Comparison of ENCODE assay signal across 31 mouse cellular contexts in genomic region chr1:21255625-21256345, GRCm38 (mm10). TPM values are rescaled to one million over a fixed set of nuclear protein-coding genes. Genes with fewer than 3 reads are reported as not detected.
DNase-seq lines count a peak whose midpoint lies in the region; ATAC-seq and TF ChIP-seq lines count a peak whose summit lies in the region.
"Had no signal": no experiment of that assay in that cellular context is flagged by ENCODE, and none has a peak within 500 bp of the region (broad histone marks: within the 10 kb centered on the region; RNA-seq: fewer than 3 reads in every experiment).

No protein-coding gene starts in this region.

- no peak for ATAC-seq in liver, postnatal 0 days
- peak; percentile 76; the same call in 1 of the 2 replicates for ATAC-seq in intestine, embryonic 15.5 days
- ATAC-seq: forebrain, embryonic 14.5 days; forebrain, postnatal 0 days; hindbrain, embryonic 16.5 days had no signal

- WGBS in liver, adult 2 months = 75% methylated on average over 7 of the region's 7 CpGs
- WGBS in liver, postnatal 0 days (ENCODE audit: insufficient replicate concordance) = 84% methylated on average over 7 of the region's 7 CpGs
- WGBS in intestine, embryonic 15.5 days = 89% methylated on average over 7 of the region's 7 CpGs
- 96% methylated on average over 7 of the region's 7 CpGs for WGBS in thymus, adult 2 months

- peak; percentile 43 for DNase-seq in liver, adult 2 months (ENCODE audit: extremely low read depth, low read depth, low spot score)
- no peak for DNase-seq in liver, postnatal 0 days
- DNase-seq in ES-E14 (ENCODE audit: low read depth, low spot score) = no peak
- peak; percentile 6 for DNase-seq in yolk sac, embryonic 10.5 days (ENCODE audit: low spot score)
- DNase-seq in gastrocnemius, adult 18-20 months (ENCODE audit: low spot score) = no peak
- no peak for DNase-seq in thymus, adult 2 months
- no peak for DNase-seq in right cerebral cortex, postnatal 14 days
- DNase-seq: adrenal gland, adult 2 months; adrenal gland, postnatal 14 days; B cell, adult 2 months; cerebellum, adult 11 months; cerebellum, adult 2 months; cerebellum, adult 9-11 months; cerebellum, postnatal 25 days; forebrain, postnatal 0 days; gastrocnemius, postnatal 10 days; gastrocnemius, postnatal 36 days; heart, postnatal 10 days; heart, postnatal 36 days; kidney, adult 11 months had no signal

- H3K27me3 ChIP-seq in liver, adult 2 months (ENCODE audit: control insufficient read depth, insufficient read depth, low read length) = no peaks in the 10 kb centered on the region
- no peaks in the 10 kb centered on the region for H3K27me3 ChIP-seq in liver, postnatal 0 days (ENCODE audit: insufficient read depth, low read length)
- no peaks in the 10 kb centered on the region for H3K27me3 ChIP-seq in intestine, embryonic 15.5 days (replicated peaks)
- no peaks in the 10 kb centered on the region for H3K27me3 ChIP-seq in thymus, adult 2 months (ENCODE audit: control insufficient read depth, insufficient read depth, low read length)
- H3K27me3 ChIP-seq: CH12.LX; embryonic facial prominence, embryonic 12.5 days; embryonic facial prominence, embryonic 15.5 days; heart, embryonic 12.5 days; heart, embryonic 15.5 days; hindbrain, embryonic 13.5 days had no signal

- no peak overlapping the region for H3K9ac ChIP-seq in liver, adult 2 months (ENCODE audit: low read depth, low read length)
- H3K9ac ChIP-seq in liver, postnatal 0 days (replicated peaks) = no peak overlapping the region
- peak overlapping the region; percentile 59; the same call in 1 of the 2 replicates for H3K9ac ChIP-seq in ES-E14 (ENCODE audit: insufficient read depth, low read depth, low read length, poor library complexity, severe bottlenecking)
- no peak overlapping the region for H3K9ac ChIP-seq in intestine, embryonic 15.5 days
- H3K9ac ChIP-seq: embryonic facial prominence, embryonic 12.5 days; embryonic facial prominence, embryonic 15.5 days; forebrain, postnatal 0 days; heart, embryonic 12.5 days; heart, embryonic 15.5 days; hindbrain, embryonic 13.5 days had no signal

- H3K36me3 ChIP-seq in liver, adult 2 months (ENCODE audit: control insufficient read depth, insufficient read depth, low read length) = peaks cover 81% of the 10 kb centered on the region
- H3K36me3 ChIP-seq in liver, postnatal 0 days (replicated peaks; ENCODE audit: insufficient read depth, low read length) = peaks cover 10% of the 10 kb centered on the region
- H3K36me3 ChIP-seq in ES-E14 (ENCODE audit: control insufficient read depth, insufficient read depth, low read length, poor library complexity, severe bottlenecking) = peaks cover 2% of the 10 kb centered on the region; the same call in 1 of the 2 replicates
- H3K36me3 ChIP-seq in intestine, embryonic 15.5 days = no peaks in the 10 kb centered on the region
- no peaks in the 10 kb centered on the region for H3K36me3 ChIP-seq in thymus, adult 2 months (ENCODE audit: control insufficient read depth, insufficient read depth, low read length)
- H3K36me3 ChIP-seq: embryonic facial prominence, embryonic 12.5 days; embryonic facial prominence, embryonic 15.5 days; heart, embryonic 12.5 days; heart, embryonic 15.5 days; hindbrain, embryonic 10.5 days; hindbrain, embryonic 13.5 days had no signal

- TF ChIP-seq EP300 in liver, postnatal 0 days (IDR thresholded peaks at IDR 0.05; ENCODE audit: low read depth) = no peak

- no peak overlapping the region for H3K4me3 ChIP-seq in liver, adult 2 months (ENCODE audit: insufficient read depth, low read depth, low read length)
- no peak overlapping the region for H3K4me3 ChIP-seq in liver, postnatal 0 days (ENCODE audit: low read depth, low read length)
- H3K4me3 ChIP-seq in ES-E14 (ENCODE audit: insufficient read depth in 1 of 2, low read depth in 1 of 2, low read length in 2 of 2, poor library complexity in 1 of 2, severe bottlenecking in 1 of 2) = peak overlapping the region in 1 of 2 experiments; percentile 44; a peak in 2 of 4 replicates
- H3K4me3 ChIP-seq in intestine, embryonic 15.5 days (replicated peaks) = no peak overlapping the region
- no peak overlapping the region for H3K4me3 ChIP-seq in thymus, adult 2 months (ENCODE audit: control insufficient read depth, insufficient read depth, low read length)
- H3K4me3 ChIP-seq: embryonic facial prominence, embryonic 12.5 days; embryonic facial prominence, embryonic 15.5 days; heart, embryonic 12.5 days; heart, embryonic 15.5 days; hindbrain, embryonic 10.5 days; hindbrain, embryonic 13.5 days had no signal

- peaks cover 8% of the 10 kb centered on the region for H3K4me1 ChIP-seq in liver, adult 2 months (ENCODE audit: control insufficient read depth, insufficient read depth, low read length)
- no peaks in the 10 kb centered on the region; the same call in 1 of the 2 replicates for H3K4me1 ChIP-seq in liver, postnatal 0 days (ENCODE audit: insufficient read depth)
- peaks cover 9 to 11% of the 10 kb centered on the region in 2 experiments; a peak in 3 of 4 replicates for H3K4me1 ChIP-seq in ES-E14 (ENCODE audit: control insufficient read depth in 2 of 2, insufficient read depth in 2 of 2, low read length in 2 of 2, poor library complexity in 1 of 2)
- no peaks in the 10 kb centered on the region for H3K4me1 ChIP-seq in intestine, embryonic 15.5 days (replicated peaks)
- H3K4me1 ChIP-seq in thymus, adult 2 months (replicated peaks; ENCODE audit: control insufficient read depth, insufficient read depth, low read length) = no peaks in the 10 kb centered on the region
- H3K4me1 ChIP-seq: embryonic facial prominence, embryonic 12.5 days; embryonic facial prominence, embryonic 15.5 days; heart, embryonic 12.5 days; heart, embryonic 15.5 days; hindbrain, embryonic 13.5 days had no signal

- TF ChIP-seq POLR2A in liver, adult 2 months (IDR thresholded peaks at IDR 0.05; ENCODE audit: extremely low read depth, insufficient read depth, low read length) = no peak
- no peak for TF ChIP-seq POLR2A in thymus, adult 2 months (IDR thresholded peaks at IDR 0.05; ENCODE audit: control insufficient read depth, extremely low read depth, insufficient read depth, low read length, poor library complexity)

- no peaks in the 10 kb centered on the region for H3K79me2 ChIP-seq in liver, adult 2 months (ENCODE audit: control insufficient read depth, insufficient read depth, low read length)

- no peaks in the 10 kb centered on the region for H3K9me3 ChIP-seq in liver, postnatal 0 days (ENCODE audit: low read length)
- no peaks in the 10 kb centered on the region for H3K9me3 ChIP-seq in ES-E14 (ENCODE audit: control insufficient read depth, insufficient read depth, low read depth, low read length)
- H3K9me3 ChIP-seq in intestine, embryonic 15.5 days = no peaks in the 10 kb centered on the region
- H3K9me3 ChIP-seq: embryonic facial prominence, embryonic 12.5 days; embryonic facial prominence, embryonic 15.5 days; heart, embryonic 12.5 days; heart, embryonic 15.5 days; hindbrain, embryonic 10.5 days; hindbrain, embryonic 13.5 days had no signal

- peak overlapping the region; percentile 7 for H3K27ac ChIP-seq in liver, adult 2 months (replicated peaks; ENCODE audit: insufficient read depth, low read depth, low read length)
- H3K27ac ChIP-seq in liver, postnatal 0 days (ENCODE audit: low read depth) = no peak overlapping the region
- H3K27ac ChIP-seq in ES-E14 (ENCODE audit: insufficient read depth, low read depth, low read length, poor library complexity, severe bottlenecking) = peak overlapping the region; percentile 98
- no peak overlapping the region for H3K27ac ChIP-seq in intestine, embryonic 15.5 days
- no peak overlapping the region for H3K27ac ChIP-seq in thymus, adult 2 months (ENCODE audit: control insufficient read depth, insufficient read depth, low read length)
- H3K27ac ChIP-seq: embryonic facial prominence, embryonic 12.5 days; embryonic facial prominence, embryonic 15.5 days; heart, embryonic 15.5 days; hindbrain, embryonic 13.5 days had no signal

- TF ChIP-seq CTCF in liver, adult 2 months (IDR thresholded peaks at IDR 0.05; ENCODE audit: low read depth, low read length) = no peak
- no peak for TF ChIP-seq CTCF in liver, postnatal 0 days (IDR thresholded peaks at IDR 0.05; ENCODE audit: low read depth)
- no peak for TF ChIP-seq CTCF in thymus, adult 2 months (IDR thresholded peaks at IDR 0.05; ENCODE audit: borderline replicate concordance, control insufficient read depth, extremely low read depth, insufficient read depth, low read length, poor library complexity)

- in situ Hi-C loops in ES-E14 (cut with MboI; ENCODE audit: low sequenced_read_pairs in 2 of 2, unreplicated experiment in 2 of 2) = no loop called here

- no peak overlapping the region for H3K4me2 ChIP-seq in liver, postnatal 0 days (ENCODE audit: low read depth, low read length)
- H3K4me2 ChIP-seq in intestine, embryonic 15.5 days (replicated peaks) = no peak overlapping the region
- H3K4me2 ChIP-seq: embryonic facial prominence, embryonic 12.5 days; embryonic facial prominence, embryonic 15.5 days; heart, embryonic 12.5 days; heart, embryonic 15.5 days; hindbrain, embryonic 13.5 days had no signal

TF ChIP-seq in ES-E14, 5 proteins besides CTCF, POLR2A, EP300 and RAD21:
- TF ChIP-seq CHD2 (IDR thresholded peaks at IDR 0.05; ENCODE audit: low read depth, low read length) = no peak
- TF ChIP-seq ZC3H11A (IDR thresholded peaks at IDR 0.05; ENCODE audit: borderline replicate concordance, low read depth, low read length) = no peak
- TF ChIP-seq ZNF384 (IDR thresholded peaks at IDR 0.05; ENCODE audit: low read depth, low read length) = no peak
- TF ChIP-seq HCFC1 (IDR thresholded peaks at IDR 0.05; ENCODE audit: borderline replicate concordance, insufficient read depth, low read length) = no peak

RNA-seq across cellular contexts. Expression of gene Gsta3, which starts 15.4 kb away (rescaled TPM):
- total RNA-seq in liver, adult 2 months (2014; rRNA removed) = 1,830 and 2,301 TPM in 2 replicates
- 586 and 693 TPM in 2 replicates for polyA plus RNA-seq in liver, adult 2 months (2012; rRNA removed)
- 143 and 187 TPM in 2 replicates for polyA plus RNA-seq in liver, postnatal 0 days (2015; fragmentation: Nextera tagmentation; extraction: Ambion mirVana)
- 4.5 and 11.7 TPM in 2 replicates for total RNA-seq in ES-E14 (2012; rRNA removed)
- 15.4 and 15.6 TPM in 2 replicates for polyA plus RNA-seq in intestine, embryonic 15.5 days (2015; fragmentation: Nextera tagmentation; extraction: Ambion mirVana)
- total RNA-seq in gastrocnemius, adult 18-20 months (2021) = 1 to 10 TPM in 1 of 2 experiments, under 1 TPM in 1; 0.55 to 2.0 TPM
- 0.97 and 1.8 TPM in 2 replicates for polyA plus RNA-seq in thymus, adult 2 months (2012; rRNA removed)
- total RNA-seq: CH12.LX; common myeloid progenitor, adult 5-6 weeks; forebrain, postnatal 0 days had no signal

RNA-seq across cellular contexts. Expression of gene Tmem14a, which starts 37.4 kb away (rescaled TPM):
- total RNA-seq in liver, adult 2 months (2014; rRNA removed) = 6.2 and 8.1 TPM in 2 replicates
- polyA plus RNA-seq in liver, adult 2 months (2012; rRNA removed) = 3.0 and 3.8 TPM in 2 replicates
- 1.7 and 1.9 TPM in 2 replicates for polyA plus RNA-seq in liver, postnatal 0 days (2015; fragmentation: Nextera tagmentation; extraction: Ambion mirVana)
- 5.7 and 5.8 TPM in 2 replicates for total RNA-seq in ES-E14 (2012; rRNA removed)
- polyA plus RNA-seq in intestine, embryonic 15.5 days (2015; fragmentation: Nextera tagmentation; extraction: Ambion mirVana) = 13.5 and 13.7 TPM in 2 replicates
- total RNA-seq in gastrocnemius, adult 18-20 months (2021) = 1 to 10 TPM; 1.2 to 1.4 TPM
- 1.8 and 2.5 TPM in 2 replicates for polyA plus RNA-seq in thymus, adult 2 months (2012; rRNA removed)

Comparison
In these comparisons a context has a peak if more than half of its experiments do, and no peak if none do; other contexts are left out.
1. DNase-seq: peak in liver, adult 2 months (single experiment) and yolk sac, embryonic 10.5 days (single experiment); none in liver, postnatal 0 days (single experiment), ES-E14 (single experiment), gastrocnemius, adult 18-20 months (single experiment), thymus, adult 2 months (single experiment) and right cerebral cortex, postnatal 14 days (single experiment).
2. H3K27ac ChIP-seq: peak in liver, adult 2 months (single experiment) and ES-E14 (single experiment); none in liver, postnatal 0 days (single experiment), intestine, embryonic 15.5 days (single experiment) and thymus, adult 2 months (single experiment).